Mouse (Mus musculus) liver, embryonic 12.5 days (tissue): ENCODE measurements around the gene Foxp2. TPM values are rescaled to one million over a fixed set of nuclear protein-coding genes. Genes with fewer than 3 reads are reported as not detected.
A peak's percentile ranks its signal among the peaks of the same experiment; 100 is the strongest.

Experiments
- ATAC-seq: fragments of 200-750 bp; cut with Nextera tagmentation; 2 replicates; pipeline ENCODE4 v1.8.0; 2017; ENCODE audit warnings: moderate number of reproducible peaks, mild to moderate bottlenecking, moderate library complexity
- H3K27ac ChIP-seq: fragments of 300-500 bp; sonication (generic); 2 replicates; pipeline ENCODE4 v1.5.1; 2016; ENCODE audit warnings: mild to moderate bottlenecking
- H3K27me3 ChIP-seq: fragments of 300-500 bp; sonication (generic); replicated peaks from 2 replicates; pipeline ENCODE4 v1.6.1; 2016; ENCODE audit warnings: mild to moderate bottlenecking, moderate library complexity
- H3K36me3 ChIP-seq: fragments of 300-500 bp; sonication (generic); 2 replicates; pipeline ENCODE4 v1.6.1; 2016; ENCODE audit warnings: mild to moderate bottlenecking, moderate library complexity
- H3K4me1 ChIP-seq: fragments of 300-500 bp; sonication (generic); 2 replicates; pipeline ENCODE4 v1.6.1; 2016
- H3K4me2 ChIP-seq: fragments of 300-500 bp; sonication (generic); 2 replicates; pipeline ENCODE4 v1.6.1; 2016; ENCODE audit warnings: mild to moderate bottlenecking, moderate library complexity
- H3K4me3 ChIP-seq: fragments of 300-500 bp; sonication (generic); 2 replicates; pipeline ENCODE4 v1.5.1; 2016; ENCODE audit warnings: mild to moderate bottlenecking, moderate library complexity
- H3K9ac ChIP-seq: fragments of 300-500 bp; sonication (generic); 2 replicates; pipeline ENCODE4 v1.6.1; 2016; ENCODE audit warnings: mild to moderate bottlenecking, moderate library complexity
- H3K9me3 ChIP-seq: fragments of 300-500 bp; sonication (generic); replicated peaks from 2 replicates; pipeline ENCODE4 v1.6.1; 2016; ENCODE audit warnings: mild to moderate bottlenecking, moderate library complexity
- WGBS: fragments of 180-500 bp; shearing (Covaris S2); methylation state at CpG from one replicate; pipeline ENCODE4 v1.1.7; 2016; ENCODE audit not compliant: insufficient replicate concordance; 5-methylcytosine and 5-hydroxymethylcytosine counted together
- polyA plus RNA-seq: library from polyadenylated mRNA; unstranded; fragments of >200 nt; fragmentation: Nextera tagmentation; extraction: Ambion mirVana; gene quantifications from 2 replicates; pipeline ENCODE4 v1.2.1, GENCODE M21; 2016

The Foxp2 gene
- polyA plus RNA-seq, 1 experiment from 2014 or later: 1.7 TPM

GRCm38 (mm10) chr6:15310671-15311070, 409.5 kb downstream of the Foxp2 start:
- WGBS: 62% methylated on average over 5 of the region's 5 CpGs
- H3K4me3 ChIP-seq: no peak overlapping the region
- H3K4me2 ChIP-seq: no peak overlapping the region

DNA sequence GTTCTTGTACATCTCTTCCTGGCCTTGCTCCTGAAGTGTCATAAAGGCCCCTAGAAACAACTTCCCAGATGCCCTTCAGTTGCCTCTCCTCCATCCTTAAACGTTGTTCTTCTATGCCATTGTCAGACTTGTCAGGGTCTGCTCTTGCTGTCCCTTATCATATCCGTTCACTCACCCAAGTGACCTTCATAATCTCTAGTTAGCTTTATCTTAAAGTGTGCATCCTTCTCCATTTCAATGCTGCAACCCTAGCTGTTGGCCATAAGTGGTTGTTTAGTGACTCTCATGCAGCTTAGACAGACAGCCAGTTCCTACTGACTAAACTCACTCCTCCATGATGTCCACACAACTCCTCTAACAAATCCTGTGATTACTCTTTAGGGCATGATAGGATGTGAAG, 415.8 kb downstream of the Foxp2 start:
- H3K9me3 ChIP-seq: no peaks in the 10 kb centered on the region
- no peaks in the 10 kb centered on the region for H3K4me1 ChIP-seq
- H3K36me3 ChIP-seq: no peaks in the 10 kb centered on the region
- H3K4me2 ChIP-seq: no peak overlapping the region
- H3K27ac ChIP-seq: no peak overlapping the region
- H3K27me3 ChIP-seq: no peaks in the 10 kb centered on the region
- H3K9ac ChIP-seq: no peak overlapping the region
- no peak overlapping the region for H3K4me3 ChIP-seq
- 20% methylated on average over 2 of the region's 2 CpGs for WGBS
- peak; percentile 80 for ATAC-seq

More at GRCm38 (mm10) chr6:15310671-15311070, 409.5 kb downstream of the Foxp2 start:
- Histone ChIP-seq H3K4me1 (no peaks in the 10 kb centered on the region), H3K36me3 (no peaks in the 10 kb centered on the region), H3K27ac (no peak overlapping the region), H3K9me3 (no peaks in the 10 kb centered on the region), H3K9ac (no peak overlapping the region), H3K27me3 (no peaks in the 10 kb centered on the region)
- ATAC-seq: no peak

DNA sequence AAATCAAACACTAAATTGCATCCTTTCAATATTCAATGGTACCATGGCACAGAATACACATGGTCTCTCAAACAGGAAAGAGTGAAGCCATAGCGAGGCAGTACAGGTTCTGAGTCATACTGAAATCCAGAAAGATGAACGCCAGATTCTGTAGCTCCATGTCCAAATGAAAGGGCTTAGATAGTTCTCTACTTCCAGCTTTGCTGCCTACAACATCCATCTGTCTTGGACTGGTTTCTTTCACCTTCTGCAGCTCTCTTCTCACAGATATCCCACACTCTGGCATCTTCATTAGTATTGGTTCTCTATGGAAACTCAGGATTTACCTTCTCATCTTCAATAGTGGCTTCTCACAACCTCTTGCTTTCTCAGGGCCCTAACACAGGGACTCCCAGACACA, 417.2 kb downstream of the Foxp2 start:
- 34% methylated on average over 2 of the region's 2 CpGs for WGBS
- Histone ChIP-seq H3K4me1 (no peaks in the 10 kb centered on the region), H3K4me2 (no peak overlapping the region), H3K27ac (no peak overlapping the region), H3K27me3 (no peaks in the 10 kb centered on the region), H3K9ac (no peak overlapping the region), H3K4me3 (no peak overlapping the region), H3K36me3 (no peaks in the 10 kb centered on the region), H3K9me3 (no peaks in the 10 kb centered on the region)
- ATAC-seq: no peak

DNA sequence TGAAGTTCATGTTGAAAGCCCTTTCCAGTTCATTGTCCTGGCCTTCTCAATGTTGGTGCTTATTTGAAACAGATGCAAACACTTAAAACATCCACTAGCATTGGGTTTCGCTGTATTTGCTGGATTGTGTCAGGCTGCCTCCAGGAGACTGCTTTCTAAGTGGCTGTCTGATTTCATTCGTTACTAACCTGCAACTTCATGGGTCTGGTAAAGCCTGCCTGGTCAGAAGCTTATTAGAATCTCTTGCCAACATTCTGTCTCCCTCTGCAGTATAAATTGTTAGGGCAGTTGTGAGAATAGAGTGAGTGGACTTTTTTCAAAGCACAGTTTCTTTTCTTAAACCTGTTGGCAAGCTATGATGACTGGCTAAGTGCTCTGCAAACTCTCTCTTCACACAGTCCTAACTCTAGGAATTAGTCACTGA, 420.4 kb downstream of the Foxp2 start:
- H3K4me3 ChIP-seq: no peak overlapping the region
- no peaks in the 10 kb centered on the region for H3K27me3 ChIP-seq
- 57% methylated on average over 2 of the region's 2 CpGs for WGBS
- H3K27ac ChIP-seq: no peak overlapping the region
- no peaks in the 10 kb centered on the region for H3K36me3 ChIP-seq
- H3K9me3 ChIP-seq: no peaks in the 10 kb centered on the region
- no peaks in the 10 kb centered on the region for H3K4me1 ChIP-seq
- H3K9ac ChIP-seq: no peak overlapping the region
- ATAC-seq: no peak
- H3K4me2 ChIP-seq: no peak overlapping the region

GRCm38 (mm10) chr6:15323099-15323498, 421.9 kb downstream of the Foxp2 start:
- Histone ChIP-seq H3K4me1 (no peaks in the 10 kb centered on the region), H3K27ac (no peak overlapping the region), H3K27me3 (no peaks in the 10 kb centered on the region), H3K9ac (no peak overlapping the region), H3K36me3 (no peaks in the 10 kb centered on the region), H3K4me3 (no peak overlapping the region), H3K4me2 (no peak overlapping the region), H3K9me3 (no peaks in the 10 kb centered on the region)
- no peak for ATAC-seq

DNA sequence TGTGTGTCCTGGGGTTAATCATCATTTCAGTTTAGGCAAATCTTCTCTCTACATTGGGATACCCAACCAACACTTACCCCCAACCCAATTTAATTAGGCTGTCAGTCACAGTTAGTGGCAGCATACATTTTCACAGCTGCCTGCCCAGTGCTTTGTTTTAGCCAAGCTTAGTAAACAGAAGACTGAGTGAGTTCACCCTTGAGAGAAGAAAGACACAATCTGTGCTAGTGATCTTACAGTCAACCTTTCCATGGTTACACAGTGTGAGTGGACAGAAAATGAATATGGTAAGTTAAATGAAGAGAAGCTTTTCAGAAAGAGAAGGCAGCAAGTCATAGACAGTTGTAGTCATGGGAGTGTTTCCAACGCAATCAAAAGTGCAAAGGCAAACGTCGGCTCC, 446.6 kb downstream of the Foxp2 start:
- H3K27me3 ChIP-seq: no peaks in the 10 kb centered on the region
- H3K4me2 ChIP-seq: no peak overlapping the region
- H3K36me3 ChIP-seq: no peaks in the 10 kb centered on the region
- no peak overlapping the region for H3K27ac ChIP-seq
- 66% methylated on average over 3 of the region's 3 CpGs for WGBS
- H3K4me1 ChIP-seq: no peaks in the 10 kb centered on the region
- no peak overlapping the region for H3K4me3 ChIP-seq
- H3K9ac ChIP-seq: no peak overlapping the region
- no peak for ATAC-seq
- no peaks in the 10 kb centered on the region for H3K9me3 ChIP-seq

DNA sequence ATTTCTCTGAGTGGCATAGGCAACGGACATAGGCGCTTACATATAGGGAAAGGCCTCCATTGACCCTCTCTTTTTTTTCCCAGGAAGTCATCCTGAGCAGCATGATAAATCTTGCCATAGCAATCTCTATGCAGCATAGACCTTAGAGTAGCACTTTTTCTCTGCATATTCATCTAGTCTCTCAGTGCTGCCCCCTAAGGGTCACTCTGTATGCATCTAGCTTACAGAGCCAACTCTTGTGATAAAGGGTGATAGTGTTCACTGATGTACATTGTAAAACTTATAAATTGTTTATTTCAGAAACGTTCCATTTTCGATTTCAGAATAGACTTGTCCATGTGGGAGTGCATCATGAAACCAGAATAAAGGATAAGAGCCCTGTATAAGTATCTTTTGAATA, 454.7 kb downstream of the Foxp2 start:
- Histone ChIP-seq H3K9ac (no peak overlapping the region), H3K4me2 (no peak overlapping the region), H3K36me3 (no peaks in the 10 kb centered on the region), H3K27me3 (no peaks in the 10 kb centered on the region), H3K4me1 (no peaks in the 10 kb centered on the region), H3K9me3 (no peaks in the 10 kb centered on the region), H3K27ac (no peak overlapping the region), H3K4me3 (no peak overlapping the region)
- 58% methylated on average over 4 of the region's 4 CpGs for WGBS
- ATAC-seq: no peak

GRCm38 (mm10) chr6:15370281-15370680, 469.1 kb downstream of the Foxp2 start:
- no peaks in the 10 kb centered on the region for H3K9me3 ChIP-seq
- WGBS: 66% methylated on average over 8 of the region's 8 CpGs
- H3K27ac ChIP-seq: no peak overlapping the region
- no peak overlapping the region for H3K9ac ChIP-seq
- ATAC-seq: no peak
- H3K4me1 ChIP-seq: no peaks in the 10 kb centered on the region
- H3K27me3 ChIP-seq: no peaks in the 10 kb centered on the region
- no peaks in the 10 kb centered on the region for H3K36me3 ChIP-seq
- no peak overlapping the region for H3K4me3 ChIP-seq
- H3K4me2 ChIP-seq: no peak overlapping the region

DNA sequence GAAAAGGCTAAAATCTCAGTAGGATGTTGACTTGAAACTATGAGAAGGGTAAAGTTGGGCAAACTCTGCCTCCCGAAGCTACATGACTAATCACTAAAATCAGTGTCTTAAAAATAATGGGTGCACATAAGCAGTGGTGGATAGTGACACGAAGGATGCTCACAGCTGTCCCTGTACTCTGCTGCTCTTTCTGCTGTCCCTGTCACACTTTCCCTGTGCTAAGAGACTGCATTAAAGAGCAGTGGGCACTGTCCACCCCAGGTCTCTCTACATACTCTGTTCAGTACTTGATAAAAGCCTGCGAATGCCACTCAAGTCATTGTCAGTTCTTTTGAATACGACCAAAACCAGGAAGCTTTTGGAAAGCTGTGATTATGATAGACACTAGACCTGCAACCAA, 469.7 kb downstream of the Foxp2 start:
- Histone ChIP-seq H3K27me3 (no peaks in the 10 kb centered on the region), H3K27ac (no peak overlapping the region), H3K4me2 (no peak overlapping the region), H3K4me1 (no peaks in the 10 kb centered on the region), H3K36me3 (no peaks in the 10 kb centered on the region), H3K4me3 (no peak overlapping the region), H3K9ac (no peak overlapping the region), H3K9me3 (no peaks in the 10 kb centered on the region)
- 66% methylated on average over 4 of the region's 4 CpGs for WGBS
- ATAC-seq: no peak

DNA sequence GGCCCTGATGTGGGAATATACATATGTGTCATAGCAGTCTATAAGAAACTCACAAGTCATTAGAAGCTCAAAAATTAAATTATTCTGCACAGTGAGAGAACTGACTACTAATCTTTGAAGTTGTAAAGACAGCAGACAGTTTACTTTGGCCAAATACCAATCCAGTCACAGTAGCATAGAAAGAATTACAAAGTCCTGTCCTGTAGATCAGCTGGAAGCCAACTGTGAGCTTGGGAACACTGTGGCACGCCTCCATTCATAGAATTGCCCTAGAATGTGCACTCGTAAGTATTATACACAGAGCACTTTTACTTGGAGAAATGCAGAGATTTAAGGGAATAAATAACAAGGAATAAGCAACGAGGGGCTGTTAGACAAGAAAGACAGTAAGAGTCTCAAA, 472.5 kb downstream of the Foxp2 start:
- H3K36me3 ChIP-seq: no peaks in the 10 kb centered on the region

GRCm38 (mm10) chr6:15378261-15378660, 477.1 kb downstream of the Foxp2 start:
- no peak overlapping the region for H3K4me2 ChIP-seq
- 63% methylated on average over 5 of the region's 5 CpGs for WGBS
- no peaks in the 10 kb centered on the region for H3K27me3 ChIP-seq
- no peaks in the 10 kb centered on the region for H3K4me1 ChIP-seq
- H3K36me3 ChIP-seq: no peaks in the 10 kb centered on the region
- no peaks in the 10 kb centered on the region for H3K9me3 ChIP-seq
- no peak overlapping the region for H3K9ac ChIP-seq
- no peak for ATAC-seq
- no peak overlapping the region for H3K27ac ChIP-seq
- no peak overlapping the region for H3K4me3 ChIP-seq

More for the DNA sequence above, 472.5 kb downstream of the Foxp2 start:
- Histone ChIP-seq H3K4me2 (no peak overlapping the region), H3K27ac (no peak overlapping the region), H3K4me3 (no peak overlapping the region), H3K9ac (no peak overlapping the region), H3K4me1 (no peaks in the 10 kb centered on the region), H3K9me3 (no peaks in the 10 kb centered on the region), H3K27me3 (no peaks in the 10 kb centered on the region)
- 56% methylated on average over 3 of the region's 3 CpGs for WGBS
- no peak for ATAC-seq

GRCm38 (mm10) chr6:15396462-15396861, 495.3 kb downstream of the Foxp2 start:
- Histone ChIP-seq H3K27ac (no peak overlapping the region), H3K9ac (no peak overlapping the region), H3K4me2 (no peak overlapping the region), H3K4me1 (no peaks in the 10 kb centered on the region), H3K27me3 (no peaks in the 10 kb centered on the region), H3K9me3 (no peaks in the 10 kb centered on the region), H3K4me3 (no peak overlapping the region), H3K36me3 (no peaks in the 10 kb centered on the region)
- 74% methylated on average over 6 of the region's 6 CpGs for WGBS
- no peak for ATAC-seq

- 71% methylated on average over 5 of the region's 5 CpGs for WGBS
- Histone ChIP-seq H3K36me3 (no peaks in the 10 kb centered on the region), H3K9me3 (no peaks in the 10 kb centered on the region), H3K4me1 (no peaks in the 10 kb centered on the region), H3K9ac (no peak overlapping the region), H3K4me2 (no peak overlapping the region), H3K27ac (no peak overlapping the region), H3K4me3 (no peak overlapping the region), H3K27me3 (no peaks in the 10 kb centered on the region)
- ATAC-seq: no peak
Measured at GRCm38 (mm10) chr6:15397485-15397884, 496.3 kb downstream of the Foxp2 start.
